Mouse (Mus musculus) megakaryocyte progenitor cell, adult 5-6 weeks (primary cell): ENCODE measurements at regions not wholly inside any gene's neighbourhood (a gene's known extent, or its start where the extent isn't known, plus 50 kb on each side); places are given as distances from the start of the nearest gene placed in this dataset.

Experiments
- ATAC-seq: replicated peaks from 2 replicates; pipeline ENCODE4 v1.8.0; 2016; ENCODE audit warnings: mild to moderate bottlenecking, moderate TSS enrichment, inconsistent platforms; ENCODE audit not compliant: poor library complexity

- ATAC-seq = no peak
Observed at GRCm38 (mm10) chr12:27062511-27063264, 279.7 kb downstream of the Sox11 start.

GRCm38 (mm10) chr12:27062061-27062461 is 280.3 kb downstream of the Sox11 start:
- ATAC-seq = no peak

- ATAC-seq = no peak
Observed at GRCm38 (mm10) chr12:27060899-27061762, 281.2 kb downstream of the Sox11 start.

- ATAC-seq = 0 out of 2 replicates have a peak, but pooled peaks have one; percentile 39
Observed at GRCm38 (mm10) chr12:27059885-27060284, 282.5 kb downstream of the Sox11 start.

- ATAC-seq = no peak
Observed at GRCm38 (mm10) chr12:27054411-27054810, 288.0 kb downstream of the Sox11 start.

GRCm38 (mm10) chr12:27037922-27038321 is 304.5 kb downstream of the Sox11 start:
- ATAC-seq = no peak

- no peak for ATAC-seq
Observed at GRCm38 (mm10) chr12:27019751-27020150, 322.6 kb downstream of the Sox11 start.

- no peak for ATAC-seq
Observed at GRCm38 (mm10) chr12:27018366-27018765, 324.0 kb downstream of the Sox11 start.

- ATAC-seq = no peak
Observed at GRCm38 (mm10) chr12:26999287-26999686, 343.1 kb downstream of the Sox11 start.

GRCm38 (mm10) chr12:26976284-26977065 is 365.9 kb downstream of the Sox11 start:
- no peak for ATAC-seq

- ATAC-seq = no peak
Observed at GRCm38 (mm10) chr12:26972495-26973113, 369.8 kb downstream of the Sox11 start.

GRCm38 (mm10) chr12:26967018-26967737 is 375.2 kb downstream of the Sox11 start:
- ATAC-seq = no peak

- ATAC-seq = no peak
Observed at GRCm38 (mm10) chr12:26963917-26964316, 378.5 kb downstream of the Sox11 start.

- no peak for ATAC-seq
Observed at GRCm38 (mm10) chr12:26939831-26940230, 402.5 kb downstream of the Sox11 start.

- no peak for ATAC-seq
Observed at GRCm38 (mm10) chr12:26937836-26938235, 404.5 kb downstream of the Sox11 start.

GRCm38 (mm10) chr12:26936696-26937458 is 405.5 kb downstream of the Sox11 start:
- no peak for ATAC-seq

- no peak for ATAC-seq
Observed at GRCm38 (mm10) chr12:26930155-26930867, 412.1 kb downstream of the Sox11 start.

GRCm38 (mm10) chr12:26906126-26906525 is 436.2 kb downstream of the Sox11 start:
- ATAC-seq = no peak

- ATAC-seq = no peak
Observed at GRCm38 (mm10) chr12:26903894-26904272, 434.9 kb downstream of the Cmpk2 start.
